Mouse (Mus musculus) urinary bladder, postnatal 36 days (tissue): Measurements from ENCODE around the gene Tax1bp1.
"Not testable (repeated sequence)": the region's sequence is repeated elsewhere in the genome, so short reads cannot be mapped to it uniquely, and the experiment has no call there.

Experiments used
- DNase-seq, 2 experiments: peaks; one replicate each; pipeline ENCODE4 v3.0.0; 2022; ENCODE audit warnings: low spot score in 2 of 2, mixed read lengths in 1 of 2

Tax1bp1 gene

DNA sequence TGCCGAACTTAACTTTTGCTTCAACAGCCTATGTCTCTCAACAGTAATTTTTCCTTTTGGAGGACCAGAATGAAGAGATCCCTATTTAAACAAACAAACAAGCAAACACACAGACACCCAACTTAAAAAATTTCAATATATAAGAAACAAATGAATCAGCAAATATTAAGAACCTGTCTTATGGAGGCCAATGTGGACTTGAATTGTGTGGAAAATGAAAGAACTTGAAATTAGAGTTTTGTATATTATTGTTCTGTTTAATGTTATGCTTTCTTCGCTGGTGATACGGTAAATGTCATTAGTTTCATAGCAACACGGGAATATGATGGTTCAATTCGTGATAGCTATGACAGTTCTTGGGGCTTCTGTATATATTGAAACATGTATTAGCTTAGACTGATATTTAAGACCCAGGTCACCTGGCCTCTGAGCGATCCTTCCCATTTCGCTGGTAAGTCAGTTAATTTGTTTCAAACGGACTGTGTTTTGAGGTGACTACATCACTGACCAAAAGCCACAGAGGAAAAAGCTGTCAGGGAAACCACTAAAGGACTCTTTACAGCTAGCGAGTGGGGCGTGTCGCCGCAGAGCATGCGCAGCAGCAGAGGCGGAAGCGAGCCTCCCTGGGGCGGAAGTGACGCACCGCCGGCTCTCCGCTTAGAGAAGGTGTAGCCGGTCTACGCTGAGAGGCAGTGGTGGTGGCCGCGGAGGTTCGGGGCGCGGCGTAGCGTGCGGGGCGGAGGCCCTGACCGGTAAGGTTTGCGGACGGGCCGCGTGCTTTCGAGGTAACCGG, at the start of gene Tax1bp1:
Gene Tax1bp1 (plus strand): TSS at position 626 of the 793 bp plus-strand sequence.
- peak; percentile 88 to 94 for DNase-seq

- DNase-seq, result no peak
These were observed 45.9 kb upstream of the Tax1bp1 start for GRCm38 (mm10) chr6:52667641-52668040.

GRCm38 (mm10) chr6:52669878-52670277, 43.7 kb upstream of the Tax1bp1 start:
- DNase-seq, result not testable (repeated sequence)

DNA sequence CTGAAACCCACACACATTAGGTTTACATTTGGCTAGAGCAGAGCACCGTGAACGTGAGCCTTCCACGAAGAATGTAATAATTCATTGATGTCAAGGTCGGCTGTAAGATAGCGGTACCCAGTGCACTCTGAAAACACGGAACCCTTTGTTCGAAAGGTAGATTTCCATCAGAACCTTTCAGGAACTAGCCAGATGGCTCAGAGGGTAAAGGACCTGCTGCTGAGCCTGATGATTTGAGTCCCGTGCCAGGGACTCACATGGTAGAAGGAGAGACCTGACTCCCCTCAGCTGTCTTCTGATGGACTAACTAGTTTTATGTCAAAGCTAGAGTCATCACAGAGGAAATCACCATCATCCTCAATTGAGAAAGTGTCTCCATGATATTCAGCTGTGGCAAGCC, 41.7 kb upstream of the Tax1bp1 start:
- no peak for DNase-seq

DNA sequence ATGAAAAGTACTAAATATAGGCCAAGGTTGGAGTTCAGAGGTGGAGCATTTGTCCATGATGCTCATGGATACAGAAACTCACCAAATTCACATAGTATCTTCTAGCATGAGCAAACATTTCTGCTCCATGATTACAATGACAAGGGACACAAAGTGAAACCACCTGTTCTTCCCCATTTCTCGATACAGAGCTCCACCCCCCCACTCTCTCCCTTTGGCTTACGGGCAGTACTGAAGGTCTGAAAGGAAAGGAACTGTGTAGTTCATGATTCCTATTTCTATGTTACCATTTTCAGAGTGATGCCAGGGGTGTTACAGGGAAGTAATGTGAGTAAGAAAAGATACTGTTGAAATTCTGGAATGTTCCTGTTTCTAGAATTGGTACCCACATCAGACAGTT, 41.0 kb upstream of the Tax1bp1 start:
- no peak for DNase-seq

GRCm38 (mm10) chr6:52673706-52674105, 39.8 kb upstream of the Tax1bp1 start:
- no peak for DNase-seq

- DNase-seq, result peak in 1 of 2 experiments; percentile 35
These were observed 39.0 kb upstream of the Tax1bp1 start for GRCm38 (mm10) chr6:52674541-52674940.

DNA sequence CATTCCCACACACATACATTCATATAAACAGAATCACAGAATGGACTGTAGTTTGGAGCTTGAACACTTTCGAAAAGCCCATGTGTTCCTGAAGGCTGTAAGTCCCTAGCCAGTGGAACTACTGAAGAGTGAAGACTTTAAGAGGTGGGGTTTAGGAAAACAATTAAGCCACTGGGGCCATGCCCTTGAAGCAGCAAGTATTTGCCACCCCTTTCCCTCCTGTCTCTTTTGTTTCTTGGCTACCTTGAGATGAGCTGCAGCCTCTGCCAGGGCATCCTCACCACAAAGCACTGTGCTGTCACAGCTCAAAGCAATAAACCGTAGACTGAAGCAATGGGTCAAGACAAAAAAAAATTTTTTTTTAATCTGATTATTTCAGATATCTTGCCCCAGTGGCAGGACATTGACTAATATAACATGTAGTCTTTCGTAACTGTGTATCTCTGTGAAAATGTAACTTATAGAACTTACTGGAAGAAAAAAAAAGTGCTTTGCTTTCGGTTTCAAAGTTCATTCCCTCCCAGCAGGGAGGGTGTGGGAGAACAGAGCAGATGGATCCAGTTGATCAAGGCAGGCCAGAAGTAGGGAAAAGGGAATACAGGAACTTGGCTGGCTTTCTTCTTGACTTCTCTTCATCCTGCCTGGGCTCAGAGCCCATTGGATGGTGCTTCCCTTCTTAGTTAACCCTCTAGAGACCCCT, 38.2 kb upstream of the Tax1bp1 start:
- peak in 1 of 2 experiments; percentile 59 for DNase-seq

- not testable (repeated sequence) for DNase-seq
These were observed 36.0 kb upstream of the Tax1bp1 start for GRCm38 (mm10) chr6:52677534-52677933.

DNA sequence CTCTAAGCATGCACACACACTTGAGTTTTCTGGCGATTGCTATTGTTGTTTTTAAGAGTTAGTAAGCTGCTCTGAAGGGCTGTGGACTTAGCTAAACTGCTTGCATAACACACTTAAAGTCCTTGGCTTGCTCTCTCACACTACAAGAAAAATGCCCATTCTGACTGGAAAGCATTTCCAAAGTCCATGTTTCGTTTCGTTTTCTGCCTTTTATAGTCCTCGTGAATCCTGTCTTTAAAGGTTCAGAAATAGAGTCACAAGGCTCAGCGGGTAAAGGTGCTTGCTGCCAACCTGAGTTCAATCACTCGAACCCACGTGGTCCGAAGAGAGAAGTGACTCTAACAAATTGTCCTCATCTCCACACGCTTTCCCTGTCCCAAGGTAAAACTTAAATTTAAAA, 34.0 kb upstream of the Tax1bp1 start:
- no peak for DNase-seq

GRCm38 (mm10) chr6:52680458-52681032, 33.0 kb upstream of the Tax1bp1 start:
- DNase-seq, result no peak

DNA sequence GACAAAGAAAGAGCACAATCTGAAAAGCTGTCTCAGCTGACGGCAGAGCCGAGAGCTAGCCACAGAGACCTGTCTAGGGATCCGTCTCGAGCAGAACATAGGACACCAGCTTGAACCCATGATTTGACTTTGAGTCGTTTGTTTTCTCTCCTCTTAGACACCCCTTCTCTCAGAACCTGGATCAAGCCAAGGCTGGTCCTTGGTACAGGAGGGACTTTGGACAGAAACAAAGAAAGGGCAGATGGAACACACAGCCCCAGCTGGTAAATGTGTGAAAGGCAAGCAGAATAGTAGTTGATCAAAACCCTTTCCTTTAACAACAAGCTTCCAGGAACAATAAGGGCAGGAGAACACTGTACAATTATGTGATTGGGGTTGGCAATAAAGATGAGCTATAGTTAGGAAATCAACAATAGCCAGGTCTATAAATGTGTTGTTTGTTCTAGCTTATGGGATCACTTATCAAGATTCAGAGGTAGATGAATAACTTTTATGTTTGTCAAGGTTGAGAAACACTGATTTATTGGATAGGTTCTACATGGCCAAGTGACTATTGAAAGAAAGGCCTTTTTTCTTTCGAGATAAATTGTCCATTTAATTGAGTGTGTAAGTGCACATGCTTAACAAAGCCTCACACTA, 31.6 kb upstream of the Tax1bp1 start:
- no peak for DNase-seq

GRCm38 (mm10) chr6:52682607-52683006, 30.9 kb upstream of the Tax1bp1 start:
- DNase-seq, result no peak

GRCm38 (mm10) chr6:52686901-52687500, 26.5 kb upstream of the Tax1bp1 start:
- DNase-seq, result no peak

- no peak for DNase-seq
These were observed 23.2 kb upstream of the Tax1bp1 start for GRCm38 (mm10) chr6:52690365-52690764.

GRCm38 (mm10) chr6:52691800-52692199, 21.7 kb upstream of the Tax1bp1 start:
- DNase-seq, result no peak

GRCm38 (mm10) chr6:52692451-52693063, 21.0 kb upstream of the Tax1bp1 start:
- DNase-seq, result no peak

GRCm38 (mm10) chr6:52697964-52698535, 15.5 kb upstream of the Tax1bp1 start:
- no peak for DNase-seq

DNA sequence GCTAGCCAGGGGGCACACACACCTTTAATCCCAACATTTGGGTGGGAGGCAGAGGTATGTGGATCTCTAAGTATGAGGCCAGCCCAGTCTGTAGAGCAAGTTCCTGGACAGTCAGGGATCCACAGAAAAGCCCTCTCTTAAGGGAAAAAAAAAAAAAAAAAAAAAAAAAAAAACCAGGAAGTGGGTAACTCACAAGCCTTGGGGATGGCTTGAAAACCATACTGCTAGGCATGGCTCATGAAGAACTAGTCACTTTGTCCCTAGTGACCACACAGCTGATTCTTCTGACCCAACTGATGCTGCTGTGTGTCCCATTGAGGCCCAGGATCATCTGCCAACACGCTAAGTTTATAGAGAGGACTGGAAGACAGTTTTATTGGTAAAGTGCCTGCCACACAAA, 14.5 kb upstream of the Tax1bp1 start:
- no peak for DNase-seq

DNA sequence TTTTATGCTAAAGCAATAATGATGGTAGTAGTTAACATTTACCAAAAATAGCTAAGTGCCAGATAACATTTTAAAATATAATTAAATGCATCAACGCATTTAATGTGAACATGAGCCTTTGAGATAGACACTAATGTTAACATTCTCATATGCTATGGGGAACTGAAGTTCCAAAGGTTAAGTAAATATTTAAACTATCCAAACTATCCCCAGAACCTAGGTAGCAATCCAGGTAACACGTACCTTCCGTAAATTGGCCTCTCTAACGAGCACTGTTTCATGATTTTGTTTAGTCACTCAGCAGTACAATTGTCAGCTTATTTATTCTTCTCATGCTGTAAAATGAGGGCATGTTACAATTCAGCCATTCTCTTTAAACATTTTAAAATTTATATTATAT, 13.6 kb upstream of the Tax1bp1 start:
- no peak for DNase-seq

DNA sequence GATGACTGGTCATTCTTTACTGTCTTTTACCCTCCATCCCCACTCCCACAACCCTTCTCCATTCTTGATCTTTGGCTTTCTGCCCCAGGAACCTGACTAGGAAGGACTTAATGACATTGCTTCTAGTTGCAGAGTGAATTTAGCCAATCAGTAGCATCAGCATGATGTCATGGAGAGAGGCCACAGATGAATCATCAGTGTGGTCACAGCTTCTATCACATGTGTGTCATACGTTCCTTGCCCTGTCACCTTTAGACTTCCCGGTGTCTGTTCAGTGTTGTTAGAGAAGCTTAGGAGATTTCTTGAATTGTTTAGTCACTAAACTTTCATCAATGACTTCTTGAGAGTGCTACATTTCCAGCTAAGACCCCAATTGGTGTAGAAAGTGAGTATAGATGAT, 10.3 kb upstream of the Tax1bp1 start:
- no peak for DNase-seq
